Mouse (Mus musculus) spleen, adult 2 months (tissue): ENCODE results near the gene Map7d2.

ENCODE experiments used
- CTCF ChIP-seq: fragments of 200-500 bp; IDR thresholded peaks from 2 replicates; pipeline ENCODE4 v1.5.1; 2011; ENCODE audit warnings: mild to moderate bottlenecking, inconsistent platforms; ENCODE audit not compliant: insufficient read depth, insufficient read length, insufficient replicate concordance; ENCODE audit errors: extremely low read depth
- POLR2A ChIP-seq: fragments of 200-500 bp; IDR thresholded peaks from 2 replicates; pipeline ENCODE4 v1.6.1; 2011; ENCODE audit warnings: low read depth, low read length, inconsistent platforms

DNA sequence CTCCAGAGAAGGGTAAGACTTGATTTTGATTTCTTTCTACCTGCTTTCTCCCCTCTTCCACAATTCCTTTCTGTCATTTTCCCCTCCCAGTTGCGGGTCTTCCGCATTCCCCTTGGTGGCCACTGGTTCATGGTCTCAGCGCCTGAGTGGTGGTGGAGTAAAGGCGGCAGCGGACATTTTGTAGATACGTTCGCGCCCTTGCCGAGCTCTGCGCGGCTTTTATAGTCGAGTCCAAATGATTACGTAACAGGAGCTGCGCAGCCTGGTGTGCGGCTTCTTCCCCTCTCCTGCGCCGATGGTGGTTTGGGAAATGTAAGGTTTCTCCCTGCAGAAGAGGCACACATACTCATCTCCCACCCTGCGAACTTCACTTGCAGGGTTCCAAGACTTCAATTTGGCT is 127.6 kb downstream of the Map7d2 start:
- no peak for TF ChIP-seq CTCF
- no peak for TF ChIP-seq POLR2A
